ENCODE assay signal across 27 mouse cellular contexts in the genomic region with DNA sequence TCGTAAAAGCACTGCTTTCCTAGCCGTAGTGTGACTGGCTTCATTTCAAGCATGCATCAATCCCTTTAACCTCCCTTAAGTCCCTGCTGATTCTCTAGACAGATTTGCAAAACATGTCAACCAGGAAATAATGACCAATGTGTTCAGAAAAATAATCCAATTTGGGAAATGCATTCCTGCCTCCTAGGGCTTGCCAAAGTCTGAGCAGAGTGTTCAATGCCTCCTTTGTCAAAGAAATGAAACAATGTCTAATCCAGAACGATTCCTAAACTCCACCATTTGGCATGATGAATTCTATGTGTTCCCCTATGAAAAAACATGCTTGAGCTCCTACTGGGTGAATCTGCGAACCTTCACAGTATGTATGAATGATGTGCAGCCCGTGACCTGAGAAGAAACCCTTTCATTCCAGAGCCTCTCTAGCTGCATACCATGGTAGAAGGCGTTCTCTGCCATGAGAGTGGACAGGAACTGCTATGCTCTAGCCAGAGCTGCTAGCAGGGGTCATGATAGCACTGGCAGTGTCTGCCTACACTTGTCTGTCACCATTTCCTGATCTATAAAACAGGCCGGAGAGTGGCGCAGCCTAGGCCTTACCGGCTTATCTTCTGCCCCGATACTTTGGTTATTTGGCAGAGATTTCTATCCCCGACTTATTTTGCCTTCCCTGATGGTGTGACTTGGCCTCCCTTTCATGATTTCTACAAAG.
DNase-seq lines count a peak whose midpoint lies in the region; ATAC-seq and TF ChIP-seq lines count a peak whose summit lies in the region.
"Had no signal": no experiment of that assay in that cellular context is flagged by ENCODE, and none has a peak within 500 bp of the region (broad histone marks: within the 10 kb centered on the region; RNA-seq: fewer than 3 reads in every experiment).

No protein-coding gene starts in this region.

- no peak for TF ChIP-seq CTCF in cerebellum, adult 2 months (IDR thresholded peaks at IDR 0.05; ENCODE audit: borderline replicate concordance, insufficient read depth, low read depth, low read length)
- no peak for TF ChIP-seq CTCF in left cerebral cortex, adult 2 months (IDR thresholded peaks at IDR 0.05)
- no peak for TF ChIP-seq CTCF in brain, embryonic 14.5 days (IDR thresholded peaks at IDR 0.05; ENCODE audit: borderline replicate concordance, extremely low read depth, insufficient read depth, insufficient read length)

- H3K4me3 ChIP-seq in cerebellum, adult 2 months (replicated peaks; ENCODE audit: insufficient read depth, low read depth, low read length) = no peak overlapping the region
- no peak overlapping the region for H3K4me3 ChIP-seq in embryonic facial prominence, embryonic 14.5 days (ENCODE audit: low read depth, low read length)
- no peak overlapping the region for H3K4me3 ChIP-seq in embryonic facial prominence, embryonic 10.5 days
- H3K4me3 ChIP-seq in left cerebral cortex, adult 2 months = no peak overlapping the region
- H3K4me3 ChIP-seq: embryonic facial prominence, embryonic 12.5 days; gastrocnemius, adult 2 months; heart, embryonic 13.5 days; layer of hippocampus, adult 2 months; neural tube, embryonic 13.5 days had no signal

- intact Hi-C loops in left cerebral cortex, postnatal 4 days (cut with DNase I) = no loop called here
- intact Hi-C loops in left cerebral cortex, adult 2 months (cut with DNase I) = no loop called here

- peak in 1 of 2 experiments; percentile 37 for DNase-seq in cerebellum, adult 2 months
- no peak for DNase-seq in cerebellum, adult 8-10 months
- DNase-seq in embryonic facial prominence, embryonic 14.5 days (ENCODE audit: low spot score) = peak; percentile 16
- no peak for DNase-seq in embryonic facial prominence, embryonic 10.5 days (ENCODE audit: low spot score)
- DNase-seq in left cerebral cortex, postnatal 4 days = peak; percentile 10
- no peak for DNase-seq in left cerebral cortex, adult 2 months (ENCODE audit: extremely low spot score in 1 of 2, low spot score in 2 of 2)
- DNase-seq in brain, embryonic 14.5 days (ENCODE audit: low read depth) = peak; percentile 49
- no peak for DNase-seq in urinary bladder, postnatal 25 days (ENCODE audit: low spot score)
- DNase-seq: adrenal gland, adult 8-10 months; cerebellum, adult 18-20 months; gastrocnemius, adult 2 months; heart, postnatal 10 days; kidney, adult 11 months; kidney, postnatal 36 days; lung, adult 2 months; lung, postnatal 10 days; right cerebral cortex, postnatal 4 days; thymus, adult 2 months; thymus, postnatal 36 days had no signal

- H3K27ac ChIP-seq in cerebellum, adult 2 months (ENCODE audit: insufficient read depth, low read length) = peak overlapping the region; percentile 2; the same call in 1 of the 2 replicates
- H3K27ac ChIP-seq in embryonic facial prominence, embryonic 14.5 days (replicated peaks; ENCODE audit: low read depth, low read length) = no peak overlapping the region
- H3K27ac ChIP-seq in embryonic facial prominence, embryonic 10.5 days (replicated peaks) = no peak overlapping the region
- H3K27ac ChIP-seq in left cerebral cortex, adult 2 months = no peak overlapping the region
- H3K27ac ChIP-seq: embryonic facial prominence, embryonic 12.5 days; gastrocnemius, adult 2 months; heart, embryonic 13.5 days; layer of hippocampus, adult 2 months; liver, embryonic 14.5 days; macrophage; neural tube, embryonic 13.5 days had no signal

- H3K4me1 ChIP-seq in cerebellum, adult 2 months (ENCODE audit: control insufficient read depth, insufficient read depth, low read length) = peaks cover 21% of the 10 kb centered on the region; the same call in 1 of the 2 replicates
- no peaks in the 10 kb centered on the region for H3K4me1 ChIP-seq in embryonic facial prominence, embryonic 14.5 days (ENCODE audit: control insufficient read depth, insufficient read depth, low read length)
- no peaks in the 10 kb centered on the region for H3K4me1 ChIP-seq in embryonic facial prominence, embryonic 10.5 days
- H3K4me1 ChIP-seq: embryonic facial prominence, embryonic 12.5 days; heart, embryonic 13.5 days; neural tube, embryonic 13.5 days had no signal

- H3K27me3 ChIP-seq in cerebellum, adult 2 months (ENCODE audit: control insufficient read depth, insufficient read depth, low read length) = no peaks in the 10 kb centered on the region
- no peaks in the 10 kb centered on the region for H3K27me3 ChIP-seq in embryonic facial prominence, embryonic 14.5 days (replicated peaks; ENCODE audit: control insufficient read depth, insufficient read depth, low read length)
- no peaks in the 10 kb centered on the region for H3K27me3 ChIP-seq in embryonic facial prominence, embryonic 10.5 days (replicated peaks; ENCODE audit: low read depth, poor library complexity, severe bottlenecking)
- H3K27me3 ChIP-seq: embryonic facial prominence, embryonic 12.5 days; heart, embryonic 13.5 days; neural tube, embryonic 13.5 days had no signal

- no peak overlapping the region for H3K4me2 ChIP-seq in embryonic facial prominence, embryonic 14.5 days (ENCODE audit: low read depth, low read length)
- H3K4me2 ChIP-seq: embryonic facial prominence, embryonic 12.5 days; heart, embryonic 13.5 days; neural tube, embryonic 13.5 days had no signal

- no peaks in the 10 kb centered on the region for H3K9me3 ChIP-seq in embryonic facial prominence, embryonic 14.5 days (ENCODE audit: control insufficient read depth, low read length)
- no peaks in the 10 kb centered on the region for H3K9me3 ChIP-seq in embryonic facial prominence, embryonic 10.5 days
- H3K9me3 ChIP-seq: embryonic facial prominence, embryonic 12.5 days; heart, embryonic 13.5 days; neural tube, embryonic 13.5 days had no signal

- no peaks in the 10 kb centered on the region for H3K36me3 ChIP-seq in embryonic facial prominence, embryonic 14.5 days (ENCODE audit: control insufficient read depth, insufficient read depth, low read length)
- H3K36me3 ChIP-seq in embryonic facial prominence, embryonic 10.5 days (replicated peaks) = no peaks in the 10 kb centered on the region
- H3K36me3 ChIP-seq: embryonic facial prominence, embryonic 12.5 days; heart, embryonic 13.5 days; neural tube, embryonic 13.5 days had no signal

- ATAC-seq in embryonic facial prominence, embryonic 14.5 days (ENCODE audit: low read depth) = no peak
- ATAC-seq: forebrain, embryonic 16.5 days; inflammation-experienced regulatory T-cells, adult 6 months had no signal

- no peak for TF ChIP-seq POLR2A in cerebellum, adult 2 months (IDR thresholded peaks at IDR 0.05; ENCODE audit: borderline replicate concordance, insufficient read depth, low read length)
- no peak for TF ChIP-seq POLR2A in brain, embryonic 14.5 days (IDR thresholded peaks at IDR 0.05; ENCODE audit: borderline replicate concordance, extremely low read depth, insufficient read depth, insufficient read length, poor library complexity, severe bottlenecking)

- H3K9ac ChIP-seq in embryonic facial prominence, embryonic 14.5 days (ENCODE audit: low read depth, low read length) = no peak overlapping the region
- H3K9ac ChIP-seq: embryonic facial prominence, embryonic 12.5 days; heart, embryonic 13.5 days; liver, embryonic 14.5 days; neural tube, embryonic 13.5 days had no signal

- WGBS in cerebellum, adult 2 months = 16% methylated on average over 11 of the region's 11 CpGs
- 66% methylated on average over 11 of the region's 11 CpGs for WGBS in embryonic facial prominence, embryonic 14.5 days
- 76% methylated on average over 11 of the region's 11 CpGs for WGBS in embryonic facial prominence, embryonic 10.5 days

Comparison
In these comparisons a context has a peak if more than half of its experiments do, and no peak if none do; other contexts are left out.
1. DNase-seq: peak in embryonic facial prominence, embryonic 14.5 days (single experiment), left cerebral cortex, postnatal 4 days (single experiment) and brain, embryonic 14.5 days (single experiment); none in cerebellum, adult 8-10 months (single experiment), embryonic facial prominence, embryonic 10.5 days (single experiment), left cerebral cortex, adult 2 months (0 of 2) and urinary bladder, postnatal 25 days (single experiment).